Mouse (Mus musculus) myocyte (in vitro differentiated cells): ENCODE measurements at regions not wholly inside any gene's neighbourhood (a gene's known extent, or its start where the extent isn't known, plus 50 kb on each side); places are given as distances from the start of the nearest gene placed in this dataset.
"Not testable (repeated sequence)": the region's sequence is repeated elsewhere in the genome, so short reads cannot be mapped to it uniquely, and the experiment has no call there.

Source experiments
- H3K27me3 ChIP-seq: one replicate; pipeline ENCODE4 v1.6.1; 2011; ENCODE audit not compliant: control insufficient read depth, insufficient read depth, insufficient read length
- H3K36me3 ChIP-seq: one replicate; pipeline ENCODE4 v1.6.1; 2011; ENCODE audit not compliant: control insufficient read depth, insufficient read depth
- H3K4me2 ChIP-seq: one replicate; pipeline ENCODE4 v1.6.1; 2011; ENCODE audit warnings: low read depth, control low read depth
- H3K4me3 ChIP-seq: one replicate; pipeline ENCODE4 v1.5.1; 2011; ENCODE audit warnings: mild to moderate bottlenecking, control low read depth, moderate library complexity
- H3K79me2 ChIP-seq: one replicate; pipeline ENCODE4 v1.6.1; 2011; ENCODE audit not compliant: control insufficient read depth, insufficient read depth
- H3ac ChIP-seq: one replicate; pipeline ENCODE4 v1.6.1; 2011; ENCODE audit not compliant: control insufficient read depth, insufficient read length
- CEBPB ChIP-seq: IDR thresholded peaks from 2 replicates; pipeline ENCODE4 v1.6.1; 2011; ENCODE audit warnings: mild to moderate bottlenecking, moderate library complexity; ENCODE audit not compliant: poor library complexity, insufficient read depth, severe bottlenecking
- E2F4 ChIP-seq: IDR thresholded peaks from one replicate; pipeline ENCODE4 v1.6.1; 2011; ENCODE audit warnings: mild to moderate bottlenecking, control low read depth, moderate library complexity; ENCODE audit not compliant: insufficient read depth
- MAX ChIP-seq: IDR thresholded peaks from one replicate; pipeline ENCODE4 v1.6.1; 2011; ENCODE audit warnings: low read depth, mild to moderate bottlenecking, control low read depth
- MYOD1 ChIP-seq, 3 experiments: IDR thresholded peaks; one replicate each; pipeline ENCODE4 v1.6.1; 2011; ENCODE audit warnings: control low read depth in 2 of 3, low read depth in 2 of 3, mild to moderate bottlenecking in 2 of 3, moderate library complexity in 1 of 3; ENCODE audit not compliant: insufficient read length in 2 of 3, control insufficient read depth in 1 of 3
- MYOG ChIP-seq, 3 experiments: IDR thresholded peaks; one replicate each; pipeline ENCODE4 v1.6.1; 2011; ENCODE audit warnings: control low read depth in 2 of 3, low read depth in 2 of 3, mild to moderate bottlenecking in 2 of 3; ENCODE audit not compliant: insufficient read length in 2 of 3, control insufficient read depth in 1 of 3, insufficient read depth in 1 of 3
- POLR2A ChIP-seq: IDR thresholded peaks from one replicate; pipeline ENCODE4 v1.6.1; 2011; ENCODE audit warnings: low read depth, mild to moderate bottlenecking, control low read depth, moderate library complexity; ENCODE audit not compliant: insufficient read length
- POLR2AphosphoS2 ChIP-seq: IDR thresholded peaks from one replicate; pipeline ENCODE4 v1.6.1; 2011; ENCODE audit warnings: low read depth, control low read depth; ENCODE audit not compliant: insufficient read length
- REST ChIP-seq: IDR thresholded peaks from one replicate; pipeline ENCODE4 v1.6.1; 2011; ENCODE audit warnings: mild to moderate bottlenecking, control low read depth, moderate library complexity; ENCODE audit not compliant: insufficient read depth, insufficient read length
- SRF ChIP-seq: IDR thresholded peaks from one replicate; pipeline ENCODE4 v1.6.1; 2011; ENCODE audit warnings: low read depth; ENCODE audit not compliant: control insufficient read depth, insufficient read length
- TCF12 ChIP-seq: IDR thresholded peaks from one replicate; pipeline ENCODE4 v1.6.1; 2011; ENCODE audit warnings: mild to moderate bottlenecking, control low read depth; ENCODE audit not compliant: poor library complexity, insufficient read depth, severe bottlenecking
- TCF3 ChIP-seq: IDR thresholded peaks from one replicate; pipeline ENCODE4 v1.6.1; 2011; ENCODE audit warnings: low read depth, control low read depth; ENCODE audit not compliant: insufficient read length
- USF1 ChIP-seq: IDR thresholded peaks from one replicate; pipeline ENCODE4 v1.6.1; 2011; ENCODE audit warnings: low read depth, mild to moderate bottlenecking, control low read depth, moderate library complexity

GRCm38 (mm10) chrX:93107930-93108567, 178.2 kb upstream of the Arx start:
- Histone ChIP-seq H3ac (no peak overlapping the region), H3K27me3 (no peaks in the 10 kb centered on the region), H3K79me2 (no peaks in the 10 kb centered on the region), H3K4me2 (no peak overlapping the region), H3K4me3 (no peak overlapping the region), H3K36me3 (no peaks in the 10 kb centered on the region)
- TF ChIP-seq E2F4 (no peak), USF1 (no peak), MYOG (IDR thresholded peaks at IDR 0.05; ENCODE audit: control insufficient read depth in 1 of 3, insufficient read depth in 1 of 3, insufficient read length in 2 of 3, low read depth in 2 of 3) (no peak), TCF12 (no peak), MAX (no peak), CEBPB (no peak), SRF (no peak), TCF3 (no peak), POLR2A (no peak), REST (no peak), MYOD1 (IDR thresholded peaks at IDR 0.05; ENCODE audit: control insufficient read depth in 1 of 3, insufficient read length in 2 of 3, low read depth in 2 of 3) (no peak), POLR2AphosphoS2 (no peak)

DNA sequence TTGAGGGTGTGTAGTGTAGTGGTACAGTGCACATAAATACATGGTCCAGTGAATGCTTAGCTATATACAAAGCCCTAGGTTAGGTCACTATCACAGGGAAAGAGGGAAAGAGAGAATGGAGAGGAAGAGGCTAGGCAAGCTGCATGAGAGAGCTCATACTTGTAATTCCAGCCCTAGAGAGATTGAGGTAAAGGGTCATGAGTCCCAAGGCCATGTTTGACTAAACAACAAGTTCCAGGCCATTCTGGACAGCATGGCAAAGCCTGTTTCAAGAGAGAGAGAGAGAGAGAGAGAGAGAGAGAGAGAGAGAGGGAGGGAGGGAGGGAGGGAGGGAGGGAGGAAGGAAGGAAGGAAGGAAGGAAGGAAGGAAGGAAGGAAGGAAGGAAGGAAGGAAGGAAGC, 131.9 kb upstream of the Arx start:
- not testable (repeated sequence) for H3K79me2 ChIP-seq, H3K4me2 ChIP-seq, H3K27me3 ChIP-seq, H3ac ChIP-seq, H3K4me3 ChIP-seq, H3K36me3 ChIP-seq

GRCm38 (mm10) chrX:93159105-93159504, 127.1 kb upstream of the Arx start:
- Histone ChIP-seq H3K36me3 (no peaks in the 10 kb centered on the region), H3K4me3 (no peak overlapping the region), H3ac (no peak overlapping the region), H3K79me2 (no peaks in the 10 kb centered on the region), H3K27me3 (no peaks in the 10 kb centered on the region), H3K4me2 (no peak overlapping the region)
- TF ChIP-seq TCF3 (no peak), E2F4 (no peak), POLR2AphosphoS2 (no peak), USF1 (no peak), TCF12 (no peak), MYOD1 (IDR thresholded peaks at IDR 0.05; ENCODE audit: control insufficient read depth in 1 of 3, insufficient read length in 2 of 3, low read depth in 2 of 3) (no peak), MYOG (IDR thresholded peaks at IDR 0.05; ENCODE audit: control insufficient read depth in 1 of 3, insufficient read depth in 1 of 3, insufficient read length in 2 of 3, low read depth in 2 of 3) (no peak), SRF (no peak), POLR2A (no peak), CEBPB (no peak), REST (no peak), MAX (no peak)

- H3K36me3 ChIP-seq, result no peaks in the 10 kb centered on the region
- H3K4me3 ChIP-seq, result no peak overlapping the region
- no peaks in the 10 kb centered on the region for H3K79me2 ChIP-seq
- H3K4me2 ChIP-seq, result no peak overlapping the region
- H3K27me3 ChIP-seq, result no peaks in the 10 kb centered on the region
- no peak overlapping the region for H3ac ChIP-seq
- TF ChIP-seq CEBPB (no peak), POLR2A (no peak), TCF3 (no peak), REST (no peak), TCF12 (no peak), E2F4 (no peak), MYOG (IDR thresholded peaks at IDR 0.05; ENCODE audit: control insufficient read depth in 1 of 3, insufficient read depth in 1 of 3, insufficient read length in 2 of 3, low read depth in 2 of 3) (no peak), SRF (no peak), MAX (no peak), POLR2AphosphoS2 (no peak), USF1 (no peak), MYOD1 (IDR thresholded peaks at IDR 0.05; ENCODE audit: control insufficient read depth in 1 of 3, insufficient read length in 2 of 3, low read depth in 2 of 3) (no peak)
These were observed 125.3 kb upstream of the Arx start for GRCm38 (mm10) chrX:93160956-93161355.
